8 mouse cellular contexts compared by ENCODE assay signal in genomic region chr5:24424861-24425411, GRCm38 (mm10). TPM values are rescaled to one million over a fixed set of nuclear protein-coding genes. Genes with fewer than 3 reads are reported as not detected.
DNase-seq lines count a peak whose midpoint lies in the region; ATAC-seq and TF ChIP-seq lines count a peak whose summit lies in the region.

No protein-coding gene starts in this region.

- DNase-seq in 416B (ENCODE audit: low read depth): peak; percentile 72
- peak; percentile 93 for DNase-seq in adrenal gland, postnatal 14 days
- peak; percentile 92 for DNase-seq in kidney, postnatal 0 days (ENCODE audit: low spot score)
- peak; percentile 90 for DNase-seq in liver, postnatal 0 days
- DNase-seq in testis, postnatal 10 days (ENCODE audit: low spot score): peak; percentile 91

- under 1% methylated on average over 58 of the region's 60 CpGs for WGBS in embryonic facial prominence, embryonic 15.5 days
- WGBS in heart, embryonic 13.5 days: under 1% methylated on average over 49 of the region's 60 CpGs
- WGBS in kidney, postnatal 0 days: under 1% methylated on average over 58 of the region's 60 CpGs
- WGBS in liver, postnatal 0 days (ENCODE audit: insufficient replicate concordance): under 1% methylated on average over 54 of the region's 60 CpGs
- under 1% methylated on average over 58 of the region's 60 CpGs for WGBS in neural tube, embryonic 15.5 days

- TF ChIP-seq CTCF in kidney, postnatal 0 days (IDR thresholded peaks at IDR 0.05; ENCODE audit: low read depth): no peak
- TF ChIP-seq CTCF in liver, postnatal 0 days (IDR thresholded peaks at IDR 0.05; ENCODE audit: low read depth): no peak

- ATAC-seq in embryonic facial prominence, embryonic 15.5 days (ENCODE audit: insufficient number of reproducible peaks, low FRiP score, low TSS enrichment, low read depth): peak; percentile 41; the same call in 1 of the 2 replicates
- ATAC-seq in heart, embryonic 13.5 days (ENCODE audit: extremely low read depth, insufficient number of reproducible peaks, low FRiP score, low TSS enrichment): peak; percentile 27
- peak; percentile 6 for ATAC-seq in kidney, postnatal 0 days (replicated peaks; ENCODE audit: low FRiP score, low read depth)
- ATAC-seq in liver, postnatal 0 days: peak; percentile 56
- ATAC-seq in neural tube, embryonic 15.5 days (ENCODE audit: low FRiP score): peak; percentile 19; the same call in 1 of the 2 replicates

- no peaks in the 10 kb centered on the region for H3K9me3 ChIP-seq in embryonic facial prominence, embryonic 15.5 days (replicated peaks)
- H3K9me3 ChIP-seq in heart, embryonic 13.5 days: no peaks in the 10 kb centered on the region
- H3K9me3 ChIP-seq in kidney, postnatal 0 days (replicated peaks; ENCODE audit: low read length): no peaks in the 10 kb centered on the region
- H3K9me3 ChIP-seq in liver, postnatal 0 days (ENCODE audit: low read length): no peaks in the 10 kb centered on the region
- H3K9me3 ChIP-seq in neural tube, embryonic 15.5 days (replicated peaks): no peaks in the 10 kb centered on the region

- peaks cover 51% of the 10 kb centered on the region for H3K4me1 ChIP-seq in embryonic facial prominence, embryonic 15.5 days
- peaks cover 51% of the 10 kb centered on the region for H3K4me1 ChIP-seq in heart, embryonic 13.5 days
- H3K4me1 ChIP-seq in kidney, postnatal 0 days (replicated peaks; ENCODE audit: insufficient read depth, low read length): peaks cover 30% of the 10 kb centered on the region
- H3K4me1 ChIP-seq in liver, postnatal 0 days (ENCODE audit: insufficient read depth): peaks cover 26% of the 10 kb centered on the region
- peaks cover 60% of the 10 kb centered on the region for H3K4me1 ChIP-seq in neural tube, embryonic 15.5 days

- H3K4me3 ChIP-seq in embryonic facial prominence, embryonic 15.5 days (replicated peaks): peak overlapping the region; percentile 59
- peak overlapping the region; percentile 81 for H3K4me3 ChIP-seq in heart, embryonic 13.5 days
- peak overlapping the region; percentile 62 for H3K4me3 ChIP-seq in kidney, postnatal 0 days (replicated peaks; ENCODE audit: low read depth, low read length)
- peak overlapping the region; percentile 65 for H3K4me3 ChIP-seq in liver, postnatal 0 days (ENCODE audit: low read depth, low read length)
- H3K4me3 ChIP-seq in neural tube, embryonic 15.5 days (replicated peaks): peak overlapping the region; percentile 60

- no peak for TF ChIP-seq EP300 in liver, postnatal 0 days (IDR thresholded peaks at IDR 0.05; ENCODE audit: low read depth)

- H3K36me3 ChIP-seq in embryonic facial prominence, embryonic 15.5 days: peaks cover 25% of the 10 kb centered on the region
- H3K36me3 ChIP-seq in heart, embryonic 13.5 days: peaks cover 30% of the 10 kb centered on the region
- H3K36me3 ChIP-seq in kidney, postnatal 0 days (ENCODE audit: insufficient read depth, low read length): peaks cover 13% of the 10 kb centered on the region
- H3K36me3 ChIP-seq in liver, postnatal 0 days (replicated peaks; ENCODE audit: insufficient read depth, low read length): peaks cover 15% of the 10 kb centered on the region
- peaks cover 10% of the 10 kb centered on the region for H3K36me3 ChIP-seq in neural tube, embryonic 15.5 days

- H3K9ac ChIP-seq in embryonic facial prominence, embryonic 15.5 days: peak overlapping the region; percentile 49
- H3K9ac ChIP-seq in heart, embryonic 13.5 days: peak overlapping the region; percentile 91
- peak overlapping the region; percentile 71 for H3K9ac ChIP-seq in kidney, postnatal 0 days (ENCODE audit: low read depth, low read length)
- peak overlapping the region; percentile 80 for H3K9ac ChIP-seq in liver, postnatal 0 days (replicated peaks)
- H3K9ac ChIP-seq in neural tube, embryonic 15.5 days (replicated peaks): peak overlapping the region; percentile 49

- H3K27me3 ChIP-seq in embryonic facial prominence, embryonic 15.5 days: no peaks in the 10 kb centered on the region
- H3K27me3 ChIP-seq in heart, embryonic 13.5 days (replicated peaks): no peaks in the 10 kb centered on the region
- no peaks in the 10 kb centered on the region for H3K27me3 ChIP-seq in kidney, postnatal 0 days (ENCODE audit: insufficient read depth, low read length)
- no peaks in the 10 kb centered on the region for H3K27me3 ChIP-seq in liver, postnatal 0 days (ENCODE audit: insufficient read depth, low read length)
- H3K27me3 ChIP-seq in neural tube, embryonic 15.5 days (replicated peaks): peaks cover 10% of the 10 kb centered on the region

- H3K27ac ChIP-seq in embryonic facial prominence, embryonic 15.5 days (replicated peaks): peak overlapping the region; percentile 93
- H3K27ac ChIP-seq in heart, embryonic 13.5 days (replicated peaks): peak overlapping the region; percentile 97
- H3K27ac ChIP-seq in kidney, postnatal 0 days: peak overlapping the region; percentile 95
- H3K27ac ChIP-seq in liver, postnatal 0 days (ENCODE audit: low read depth): peak overlapping the region; percentile 97
- H3K27ac ChIP-seq in neural tube, embryonic 15.5 days (replicated peaks): peak overlapping the region; percentile 94

- peak overlapping the region; percentile 84 for H3K4me2 ChIP-seq in embryonic facial prominence, embryonic 15.5 days (replicated peaks)
- peak overlapping the region; percentile 96 for H3K4me2 ChIP-seq in heart, embryonic 13.5 days
- peak overlapping the region; percentile 69 for H3K4me2 ChIP-seq in kidney, postnatal 0 days (ENCODE audit: low read length)
- H3K4me2 ChIP-seq in liver, postnatal 0 days (ENCODE audit: low read depth, low read length): peak overlapping the region; percentile 96
- peak overlapping the region; percentile 91 for H3K4me2 ChIP-seq in neural tube, embryonic 15.5 days

RNA-seq across cellular contexts. Expression of gene Slc4a2, which starts 1.3 kb away (rescaled TPM):
- 57.6 and 60.5 TPM in 2 replicates for total RNA-seq in adrenal gland, postnatal 14 days (2021)
- polyA plus RNA-seq in embryonic facial prominence, embryonic 15.5 days (2015; fragmentation: Nextera tagmentation; extraction: Ambion mirVana): 37.6 and 38.9 TPM in 2 replicates
- 26.9 and 29.3 TPM in 2 replicates for polyA plus RNA-seq in heart, embryonic 13.5 days (2015; fragmentation: Nextera tagmentation; extraction: Ambion mirVana)
- polyA plus RNA-seq in kidney, postnatal 0 days (2015; fragmentation: Nextera tagmentation; extraction: Ambion mirVana): 30.8 and 35.5 TPM in 2 replicates
- polyA plus RNA-seq in liver, postnatal 0 days (2015; fragmentation: Nextera tagmentation; extraction: Ambion mirVana): 7.5 and 8.3 TPM in 2 replicates
- 15.3 and 19.1 TPM in 2 replicates for polyA plus RNA-seq in neural tube, embryonic 15.5 days (2015; fragmentation: Nextera tagmentation; extraction: Ambion mirVana)

RNA-seq across cellular contexts. Expression of gene Cdk5, which starts 1.6 kb away (rescaled TPM):
- total RNA-seq in adrenal gland, postnatal 14 days (2021): 38.5 and 38.7 TPM in 2 replicates
- polyA plus RNA-seq in embryonic facial prominence, embryonic 15.5 days (2015; fragmentation: Nextera tagmentation; extraction: Ambion mirVana): 52.9 and 54.1 TPM in 2 replicates
- polyA plus RNA-seq in heart, embryonic 13.5 days (2015; fragmentation: Nextera tagmentation; extraction: Ambion mirVana): 25.8 and 28.7 TPM in 2 replicates
- 47.2 and 51.3 TPM in 2 replicates for polyA plus RNA-seq in kidney, postnatal 0 days (2015; fragmentation: Nextera tagmentation; extraction: Ambion mirVana)
- polyA plus RNA-seq in liver, postnatal 0 days (2015; fragmentation: Nextera tagmentation; extraction: Ambion mirVana): 11.5 and 13.1 TPM in 2 replicates
- 113 and 133 TPM in 2 replicates for polyA plus RNA-seq in neural tube, embryonic 15.5 days (2015; fragmentation: Nextera tagmentation; extraction: Ambion mirVana)

RNA-seq across cellular contexts. Expression of gene Asic3, which starts 11.7 kb away (rescaled TPM):
- total RNA-seq in adrenal gland, postnatal 14 days (2021): 1.1 TPM in 1 of 2 replicates, not detected in the other
- 0.95 and 1.6 TPM in 2 replicates for polyA plus RNA-seq in embryonic facial prominence, embryonic 15.5 days (2015; fragmentation: Nextera tagmentation; extraction: Ambion mirVana)
- polyA plus RNA-seq in heart, embryonic 13.5 days (2015; fragmentation: Nextera tagmentation; extraction: Ambion mirVana): 0.25 TPM in 1 of 2 replicates, not detected in the other
- polyA plus RNA-seq in kidney, postnatal 0 days (2015; fragmentation: Nextera tagmentation; extraction: Ambion mirVana): 0.40 and 0.46 TPM in 2 replicates
- 0.11 TPM in 1 of 2 replicates, not detected in the other for polyA plus RNA-seq in liver, postnatal 0 days (2015; fragmentation: Nextera tagmentation; extraction: Ambion mirVana)
- polyA plus RNA-seq in neural tube, embryonic 15.5 days (2015; fragmentation: Nextera tagmentation; extraction: Ambion mirVana): 1.6 and 2.4 TPM in 2 replicates

RNA-seq across cellular contexts. Expression of gene Fastk, which starts 20.2 kb away (rescaled TPM):
- 113 and 122 TPM in 2 replicates for total RNA-seq in adrenal gland, postnatal 14 days (2021)
- 123 and 135 TPM in 2 replicates for polyA plus RNA-seq in embryonic facial prominence, embryonic 15.5 days (2015; fragmentation: Nextera tagmentation; extraction: Ambion mirVana)
- 163 and 164 TPM in 2 replicates for polyA plus RNA-seq in heart, embryonic 13.5 days (2015; fragmentation: Nextera tagmentation; extraction: Ambion mirVana)
- polyA plus RNA-seq in kidney, postnatal 0 days (2015; fragmentation: Nextera tagmentation; extraction: Ambion mirVana): 117 and 120 TPM in 2 replicates
- polyA plus RNA-seq in liver, postnatal 0 days (2015; fragmentation: Nextera tagmentation; extraction: Ambion mirVana): 40.6 and 46.9 TPM in 2 replicates
- 111 TPM in 2 replicates for polyA plus RNA-seq in neural tube, embryonic 15.5 days (2015; fragmentation: Nextera tagmentation; extraction: Ambion mirVana)

RNA-seq across cellular contexts. Expression of gene Tmub1, which starts 22.7 kb away (rescaled TPM):
- total RNA-seq in adrenal gland, postnatal 14 days (2021): 8.6 and 10.6 TPM in 2 replicates
- polyA plus RNA-seq in embryonic facial prominence, embryonic 15.5 days (2015; fragmentation: Nextera tagmentation; extraction: Ambion mirVana): 20.5 and 21.4 TPM in 2 replicates
- polyA plus RNA-seq in heart, embryonic 13.5 days (2015; fragmentation: Nextera tagmentation; extraction: Ambion mirVana): 16.2 and 19.9 TPM in 2 replicates
- polyA plus RNA-seq in kidney, postnatal 0 days (2015; fragmentation: Nextera tagmentation; extraction: Ambion mirVana): 27.0 and 28.0 TPM in 2 replicates
- 5.2 and 5.5 TPM in 2 replicates for polyA plus RNA-seq in liver, postnatal 0 days (2015; fragmentation: Nextera tagmentation; extraction: Ambion mirVana)
- polyA plus RNA-seq in neural tube, embryonic 15.5 days (2015; fragmentation: Nextera tagmentation; extraction: Ambion mirVana): 54.8 and 62.8 TPM in 2 replicates

Comparison
In these comparisons a context has a peak if more than half of its experiments do, and no peak if none do; other contexts are left out.
1. Peak in every context shown above with its lines: DNase-seq, ATAC-seq, H3K4me3 ChIP-seq and H3K27ac ChIP-seq.
2. ATAC-seq: peak in every context shown above with its lines; median percentile 56 in liver, postnatal 0 days; 41 in embryonic facial prominence, embryonic 15.5 days; 27 in heart, embryonic 13.5 days; 19 in neural tube, embryonic 15.5 days; 6 in kidney, postnatal 0 days.